Mouse (Mus musculus) bone marrow macrophage, adult 2 months (primary cell): ENCODE measurements at regions not wholly inside any gene's neighbourhood (a gene's known extent, or its start where the extent isn't known, plus 50 kb on each side); places are given as distances from the start of the nearest gene placed in this dataset.

ENCODE experiments used
- CTCF ChIP-seq: IDR thresholded peaks from 2 replicates; pipeline ENCODE4 v1.5.1; 2012; ENCODE audit warnings: low read depth, mild to moderate bottlenecking, low read length, moderate library complexity
- POLR2A ChIP-seq: IDR thresholded peaks from 2 replicates; pipeline ENCODE4 v1.6.1; 2012; ENCODE audit warnings: mild to moderate bottlenecking, low read depth, low read length, borderline replicate concordance

DNA sequence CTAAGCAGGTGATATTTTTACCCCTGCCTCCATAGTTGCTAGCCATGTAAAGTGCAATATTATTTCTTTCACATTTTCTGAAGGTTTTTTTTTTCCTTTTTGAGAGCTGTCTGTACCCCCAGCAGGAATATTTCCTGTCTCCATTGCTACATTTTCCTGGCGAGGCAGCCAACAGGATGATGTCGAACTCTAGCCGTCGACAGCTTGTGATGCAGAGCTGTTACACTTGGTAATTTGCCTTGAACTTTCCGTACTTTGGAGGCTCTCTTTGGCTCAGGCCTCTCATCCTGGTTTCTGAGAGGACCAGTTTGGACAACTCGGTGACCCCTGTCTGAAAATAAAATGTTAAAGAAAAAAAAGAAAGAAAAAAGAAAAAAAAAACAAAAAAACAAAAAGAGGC lies 260.3 kb downstream of the 4933412E24Rik start:
- TF ChIP-seq CTCF, result no peak
- TF ChIP-seq POLR2A, result no peak
